Mouse (Mus musculus): Measurements from ENCODE around the gene 4930453N24Rik.

DNA sequence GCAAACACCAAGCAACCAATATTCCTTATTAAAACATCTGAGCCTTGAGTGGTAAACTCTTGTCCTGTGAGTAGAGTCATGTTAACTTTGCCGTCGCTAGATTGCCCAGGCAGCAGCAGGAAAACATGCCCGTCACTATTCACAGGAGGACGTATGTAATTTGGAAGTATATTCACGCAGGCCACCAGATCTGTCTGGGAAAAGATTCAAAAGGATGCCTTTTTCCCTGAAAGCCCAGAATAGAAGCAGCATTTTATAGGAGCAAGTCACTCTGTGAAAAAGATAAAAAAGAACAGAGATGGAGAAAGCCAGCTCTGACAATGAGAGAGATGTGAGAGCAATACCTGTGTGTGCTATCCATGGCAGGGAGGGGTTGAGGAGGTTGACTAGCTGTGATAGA lies 49.4 kb downstream of the 4930453N24Rik start:
- TF ChIP-seq CTCF (IDR thresholded peaks at IDR 0.05; ENCODE audit: control insufficient read depth, insufficient read depth, low read length) (no peak), POLR2A (IDR thresholded peaks at IDR 0.05; ENCODE audit: borderline replicate concordance, control insufficient read depth, low read depth, low read length) (no peak)
